Mouse (Mus musculus) neural tube, postnatal 0 days (tissue): ENCODE data around the gene Lsm4. TPM values are rescaled to one million over a fixed set of nuclear protein-coding genes. Genes with fewer than 3 reads are reported as not detected.

Experiments used
- polyA plus RNA-seq: library from polyadenylated mRNA; unstranded; fragments of >200 nt; fragmentation: Nextera tagmentation; extraction: Ambion mirVana; gene quantifications from 2 replicates; pipeline ENCODE4 v1.2.1, GENCODE M21; 2015

Gene Lsm4
- polyA plus RNA-seq, result 194 and 204 TPM in 2 replicates

GRCm38 (mm10) chr8:70673079-70673856, at the start of gene Lsm4:
Gene Lsm4, plus strand, starts transcription at chr8:70673248.

GRCm38 (mm10) chr8:70632346-70632892, 40.6 kb upstream of the Lsm4 start, which contains the start of gene Gdf15:
Gene Gdf15, minus strand, starts transcription at chr8:70632456.

GRCm38 (mm10) chr8:70660273-70660725, 12.7 kb upstream of the Lsm4 start, which contains the start of gene Pgpep1:
Gene Pgpep1, minus strand, starts transcription at chr8:70660388.

GRCm38 (mm10) chr8:70698310-70699109, 25.5 kb downstream of the Lsm4 start, which contains the start of gene Jund:
Gene Jund, plus strand, starts transcription at chr8:70698949.

GRCm38 (mm10) chr8:70703287-70703686, 30.2 kb downstream of the Lsm4 start, which contains the start of gene Iqcn:
Gene Iqcn, plus strand, starts transcription at chr8:70703457.

DNA sequence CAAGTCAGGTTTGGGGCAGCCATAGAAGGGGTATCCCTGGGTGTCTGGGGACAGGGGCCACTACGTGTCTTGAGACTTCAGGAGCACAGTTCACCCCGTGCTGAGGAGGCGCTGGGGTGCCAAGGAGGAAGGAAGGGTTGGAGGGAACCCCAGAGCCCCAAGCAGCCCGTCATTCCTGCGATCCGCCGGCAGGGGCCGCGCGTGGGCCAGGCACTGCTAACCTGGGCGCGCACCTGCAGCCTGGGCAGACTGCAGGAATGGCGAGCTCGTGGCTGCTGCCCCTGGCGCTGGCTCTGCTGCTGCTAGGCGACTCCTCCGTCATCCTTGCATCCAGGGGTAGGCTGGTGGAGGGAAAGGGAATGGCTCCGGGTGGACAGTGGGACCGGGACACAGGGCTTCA, 45.2 kb downstream of the Lsm4 start, which contains the start of gene Gm3336:
TSS of gene Gm3336 (plus strand) at position 247 of the 400 bp plus-strand sequence.

DNA sequence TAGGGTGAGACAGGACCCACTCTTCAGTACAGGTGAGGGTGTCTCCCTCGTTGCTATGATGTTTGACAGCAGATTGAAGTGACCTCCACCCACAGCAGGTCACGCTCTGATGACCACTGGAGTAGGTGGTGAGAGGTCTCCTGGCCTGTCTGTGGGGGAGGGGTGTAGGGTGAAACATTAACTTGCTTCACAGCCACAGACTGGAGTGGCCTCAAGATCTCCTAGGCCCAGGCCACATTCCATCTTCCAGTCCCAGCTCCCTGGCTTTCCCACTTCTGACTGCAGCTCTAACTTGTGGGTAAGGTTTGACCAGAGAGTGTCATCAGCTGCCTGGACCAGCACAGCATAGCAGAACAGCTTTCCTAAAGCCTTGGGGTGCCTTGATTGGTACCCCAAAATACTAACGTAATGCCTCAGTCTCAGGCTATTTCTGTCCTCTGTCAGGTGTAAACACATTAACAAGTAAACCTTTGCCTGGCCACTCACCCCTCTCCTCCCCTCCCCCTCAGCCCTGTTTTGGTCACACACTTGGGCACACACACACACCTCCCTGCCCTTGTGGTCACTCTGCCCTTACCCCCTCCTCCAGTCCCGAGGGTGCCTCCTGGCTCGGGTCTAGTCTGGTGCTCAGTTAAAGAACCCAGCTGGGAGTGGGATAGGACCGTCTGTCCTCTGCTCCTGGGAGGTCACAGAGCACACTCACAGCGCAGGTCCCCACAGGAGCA, 50.6 kb downstream of the Lsm4 start, which contains the start of gene Pde4c:
TSS of gene Pde4c (plus strand) at position 235 of the 725 bp plus-strand sequence.

Other genes starting within 250 kb of the Lsm4 start
- gene Crtc1, start 233.7 kb upstream of the Lsm4 start, polyA plus RNA-seq, result 37.6 and 49.6 TPM in 2 replicates
- gene Klhl26, start 196.3 kb upstream of the Lsm4 start, polyA plus RNA-seq, result 31.4 and 33.0 TPM in 2 replicates
- 261 and 281 TPM in 2 replicates for gene Tmem59l, start 185.9 kb upstream of the Lsm4 start, polyA plus RNA-seq
- 19.6 and 21.2 TPM in 2 replicates for gene Crlf1, start 180.1 kb upstream of the Lsm4 start, polyA plus RNA-seq
- 212 and 215 TPM in 2 replicates for gene Rex1bd, start 166.5 kb upstream of the Lsm4 start, polyA plus RNA-seq
- 753 and 869 TPM in 2 replicates for gene Uba52, start 162.4 kb upstream of the Lsm4 start, polyA plus RNA-seq
- gene Fkbp8, start 145.5 kb upstream of the Lsm4 start, polyA plus RNA-seq, result 305 and 354 TPM in 2 replicates
- gene Kxd1, start 145.3 kb upstream of the Lsm4 start, polyA plus RNA-seq, result 52.3 and 54.9 TPM in 2 replicates
- 11.4 and 14.1 TPM in 2 replicates for gene Ell, start 133.8 kb upstream of the Lsm4 start, polyA plus RNA-seq
- gene Isyna1, start 78.9 kb upstream of the Lsm4 start, polyA plus RNA-seq, result 113 TPM in 2 replicates
- gene Ssbp4, start 64.4 kb upstream of the Lsm4 start, polyA plus RNA-seq, result 221 and 251 TPM in 2 replicates
- gene Lrrc25, start 57.1 kb upstream of the Lsm4 start, polyA plus RNA-seq, result 2.3 and 2.5 TPM in 2 replicates
- gene Gdf15, start 40.8 kb upstream of the Lsm4 start, polyA plus RNA-seq, result 0.55 and 0.79 TPM in 2 replicates
- gene Pgpep1, start 12.9 kb upstream of the Lsm4 start, polyA plus RNA-seq, result 72.8 and 79.8 TPM in 2 replicates
- gene Jund, start 25.7 kb downstream of the Lsm4 start, polyA plus RNA-seq, result 107 and 140 TPM in 2 replicates
- 0.03 TPM in 1 of 2 replicates, not detected in the other for gene Iqcn, start 30.2 kb downstream of the Lsm4 start, polyA plus RNA-seq
- gene Gm3336, start 45.3 kb downstream of the Lsm4 start, polyA plus RNA-seq, result not detected in 2 replicates
- 0.12 and 0.14 TPM in 2 replicates for gene Pde4c, start 50.5 kb downstream of the Lsm4 start, polyA plus RNA-seq
- gene Rab3a, start 81.4 kb downstream of the Lsm4 start, polyA plus RNA-seq, result 832 and 885 TPM in 2 replicates
- 50.0 and 53.0 TPM in 2 replicates for gene Mpv17l2, start 87.7 kb downstream of the Lsm4 start, polyA plus RNA-seq
- gene Pik3r2, start 103.5 kb downstream of the Lsm4 start, polyA plus RNA-seq, result 81.0 and 96.3 TPM in 2 replicates
- gene Mast3, start 131.8 kb downstream of the Lsm4 start, polyA plus RNA-seq, result 18.3 and 21.3 TPM in 2 replicates
- gene Il12rb1, start 135.2 kb downstream of the Lsm4 start, polyA plus RNA-seq, result 0.09 and 0.14 TPM in 2 replicates
- gene Arrdc2, start 166.5 kb downstream of the Lsm4 start, polyA plus RNA-seq, result 5.3 and 5.8 TPM in 2 replicates
- gene Kcnn1, start 190.0 kb downstream of the Lsm4 start, polyA plus RNA-seq, result 9.4 and 10.1 TPM in 2 replicates
- 134 and 163 TPM in 2 replicates for gene Ccdc124, start 200.7 kb downstream of the Lsm4 start, polyA plus RNA-seq
- 5.6 and 5.9 TPM in 2 replicates for gene Slc5a5, start 219.5 kb downstream of the Lsm4 start, polyA plus RNA-seq
- gene Rpl18a, start 224.2 kb downstream of the Lsm4 start, polyA plus RNA-seq, result 2,423 and 2,642 TPM in 2 replicates
- gene Map1s, start 232.7 kb downstream of the Lsm4 start, polyA plus RNA-seq, result 49.9 and 57.3 TPM in 2 replicates